Mouse (Mus musculus) bone marrow macrophage, adult 2 months (primary cell): ENCODE measurements at regions not wholly inside any gene's neighbourhood (a gene's known extent, or its start where the extent isn't known, plus 50 kb on each side); places are given as distances from the start of the nearest gene placed in this dataset.

Experiments used
- H3K27ac ChIP-seq: 2 replicates; pipeline ENCODE4 v1.5.1; 2012; ENCODE audit warnings: low read depth, low read length; ENCODE audit not compliant: insufficient read depth
- H3K4me1 ChIP-seq: 2 replicates; pipeline ENCODE4 v1.6.1; 2012; ENCODE audit warnings: low read length; ENCODE audit not compliant: control insufficient read depth, insufficient read depth
- H3K4me3 ChIP-seq: 2 replicates; pipeline ENCODE4 v1.5.1; 2012; ENCODE audit warnings: mild to moderate bottlenecking, low read length, moderate library complexity; ENCODE audit not compliant: insufficient read depth
- CTCF ChIP-seq: IDR thresholded peaks from 2 replicates; pipeline ENCODE4 v1.5.1; 2012; ENCODE audit warnings: low read depth, mild to moderate bottlenecking, low read length, moderate library complexity
- POLR2A ChIP-seq: IDR thresholded peaks from 2 replicates; pipeline ENCODE4 v1.6.1; 2012; ENCODE audit warnings: mild to moderate bottlenecking, low read depth, low read length, borderline replicate concordance

GRCm38 (mm10) chr3:157842872-157843271 lies 82.0 kb downstream of the Cth start:
- no peak for TF ChIP-seq CTCF
- TF ChIP-seq POLR2A, result no peak
- no peak overlapping the region for H3K4me3 ChIP-seq
- H3K4me1 ChIP-seq, result peaks cover 18% of the 10 kb centered on the region
- H3K27ac ChIP-seq, result peak overlapping the region; percentile 49; the same call in 1 of the 2 replicates

DNA sequence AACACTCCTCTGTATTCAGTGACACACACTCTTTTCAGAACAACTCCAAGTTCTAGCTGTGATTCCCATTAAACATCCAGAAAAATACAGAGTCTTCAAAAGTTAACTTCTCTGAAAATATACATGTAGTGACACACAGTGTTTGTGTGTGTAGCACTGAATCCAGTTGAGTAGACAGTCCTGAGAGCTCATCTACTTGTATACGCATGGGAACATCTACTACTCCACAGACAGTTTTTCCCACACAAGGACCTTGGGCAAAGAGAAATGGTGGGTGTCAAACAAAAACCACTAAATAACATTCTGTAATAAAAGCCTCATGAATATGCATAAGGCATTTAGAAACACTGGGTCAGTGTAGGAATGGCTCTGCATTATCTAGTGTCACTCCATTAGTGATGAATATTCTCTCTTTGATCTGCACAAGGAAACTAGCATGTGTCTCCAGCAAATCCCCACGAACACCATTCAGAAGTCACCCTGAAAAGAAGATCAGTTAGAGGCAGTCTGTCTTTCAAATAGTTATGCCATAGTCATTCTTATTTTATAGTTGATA lies 83.6 kb downstream of the Cth start:
- no peak overlapping the region for H3K27ac ChIP-seq
- H3K4me3 ChIP-seq, result no peak overlapping the region
- peaks cover 11% of the 10 kb centered on the region for H3K4me1 ChIP-seq
- TF ChIP-seq CTCF (no peak), POLR2A (no peak)

- Histone ChIP-seq H3K4me1 (no peaks in the 10 kb centered on the region), H3K4me3 (no peak overlapping the region), H3K27ac (no peak overlapping the region)
- TF ChIP-seq POLR2A (no peak), CTCF (no peak)
Measured at GRCm38 (mm10) chr3:157804307-157804706, 120.6 kb downstream of the Cth start.

DNA sequence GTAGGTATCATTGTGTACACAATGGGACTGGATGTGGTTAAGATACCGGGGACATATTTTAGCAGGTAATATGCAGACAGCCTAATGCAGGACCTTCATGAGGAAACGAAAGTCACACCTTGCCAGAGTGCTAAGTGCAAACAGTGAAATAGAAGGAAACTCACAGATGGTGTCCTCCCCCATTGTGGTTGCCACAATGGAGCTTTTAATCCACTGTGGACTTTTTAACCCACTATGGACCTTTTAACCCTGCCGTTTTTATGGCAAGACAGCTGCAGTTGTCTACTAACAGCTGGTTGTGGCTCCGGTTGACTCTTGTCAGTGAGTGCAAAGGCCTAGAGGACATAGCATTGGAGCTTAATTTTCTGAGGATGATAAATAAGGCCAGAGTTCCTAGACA lies 121.5 kb downstream of the Cth start:
- Histone ChIP-seq H3K4me1 (no peaks in the 10 kb centered on the region), H3K27ac (no peak overlapping the region), H3K4me3 (no peak overlapping the region)
- TF ChIP-seq POLR2A, result no peak
- TF ChIP-seq CTCF, result no peak

GRCm38 (mm10) chr3:157787559-157788256 lies 137.2 kb downstream of the Cth start:
- TF ChIP-seq CTCF, result no peak
- no peak for TF ChIP-seq POLR2A
- Histone ChIP-seq H3K27ac (no peak overlapping the region), H3K4me1 (no peaks in the 10 kb centered on the region), H3K4me3 (no peak overlapping the region)

DNA sequence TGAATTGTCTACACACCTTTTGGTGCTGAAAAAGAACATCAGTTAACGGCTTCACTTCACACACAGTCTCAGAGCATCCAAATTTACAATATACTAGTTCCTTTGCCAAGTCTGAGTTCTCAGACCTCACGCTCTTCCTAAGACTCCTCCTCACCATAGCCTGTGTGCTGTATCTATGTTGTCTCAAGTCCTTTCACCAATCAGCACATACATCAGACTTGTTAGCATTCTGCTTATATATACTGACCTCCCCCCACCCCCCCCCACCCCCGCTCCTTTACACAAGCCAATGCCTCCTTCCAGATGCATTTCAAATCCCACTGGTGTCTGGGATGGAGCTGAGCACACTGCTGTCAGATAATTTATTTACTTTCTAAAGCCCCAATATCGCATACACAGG lies 143.8 kb downstream of the Cth start:
- TF ChIP-seq POLR2A (no peak), CTCF (no peak)

DNA sequence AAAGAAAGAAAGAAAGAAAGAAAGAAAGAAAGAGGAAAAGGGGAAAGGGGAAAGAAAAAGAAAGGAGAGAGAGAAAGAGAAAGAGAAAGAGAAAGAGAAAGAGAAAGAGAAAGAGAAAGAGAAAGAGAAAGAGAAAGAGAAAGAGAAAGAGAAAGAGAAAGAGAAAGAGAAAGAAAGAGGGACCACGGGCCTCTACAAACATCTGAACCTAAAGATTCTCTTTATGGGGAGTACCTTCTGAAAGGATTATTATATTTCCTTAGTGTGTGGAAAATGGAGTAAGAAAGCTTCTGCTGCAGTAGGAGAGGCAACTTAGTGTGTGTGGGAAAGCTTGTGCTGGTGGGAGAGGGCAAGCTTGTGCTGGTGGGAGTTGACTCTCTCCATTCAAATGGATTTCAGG lies 147.1 kb downstream of the Cth start:
- TF ChIP-seq POLR2A, result no peak
- no peak for TF ChIP-seq CTCF
- H3K27ac ChIP-seq, result no peak overlapping the region
- no peaks in the 10 kb centered on the region for H3K4me1 ChIP-seq
- H3K4me3 ChIP-seq, result no peak overlapping the region

More for the DNA sequence above, 143.8 kb downstream of the Cth start:
- Histone ChIP-seq H3K27ac (no peak overlapping the region), H3K4me1 (no peaks in the 10 kb centered on the region), H3K4me3 (no peak overlapping the region)

GRCm38 (mm10) chr3:157763487-157764199 lies 161.2 kb downstream of the Cth start:
- TF ChIP-seq POLR2A (no peak), CTCF (no peak)
- H3K27ac ChIP-seq, result peak overlapping the region; percentile 78
- no peak overlapping the region for H3K4me3 ChIP-seq
- H3K4me1 ChIP-seq, result peaks cover 9% of the 10 kb centered on the region

DNA sequence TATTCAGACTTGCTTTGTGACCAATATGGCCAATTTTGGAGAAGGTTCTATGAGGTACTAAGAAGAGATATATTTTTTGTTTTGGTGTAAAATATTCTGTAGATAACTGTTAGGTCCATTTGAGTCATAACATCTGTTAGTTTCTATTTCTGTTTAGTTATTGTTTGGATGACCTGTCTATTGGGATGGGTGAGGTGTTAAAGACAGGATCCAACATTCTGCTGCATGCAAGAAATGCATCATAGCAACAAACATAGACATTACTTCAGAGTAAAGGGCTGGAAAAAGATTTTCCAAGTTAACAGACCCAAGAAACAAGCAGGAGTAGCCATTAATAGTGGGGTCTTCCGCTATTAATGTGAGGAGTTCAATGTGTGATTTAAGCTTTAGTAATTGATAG lies 165.0 kb downstream of the Cth start:
- TF ChIP-seq POLR2A, result no peak
- no peak for TF ChIP-seq CTCF
- Histone ChIP-seq H3K4me3 (no peak overlapping the region), H3K4me1 (peaks cover 21% of the 10 kb centered on the region), H3K27ac (no peak overlapping the region)

DNA sequence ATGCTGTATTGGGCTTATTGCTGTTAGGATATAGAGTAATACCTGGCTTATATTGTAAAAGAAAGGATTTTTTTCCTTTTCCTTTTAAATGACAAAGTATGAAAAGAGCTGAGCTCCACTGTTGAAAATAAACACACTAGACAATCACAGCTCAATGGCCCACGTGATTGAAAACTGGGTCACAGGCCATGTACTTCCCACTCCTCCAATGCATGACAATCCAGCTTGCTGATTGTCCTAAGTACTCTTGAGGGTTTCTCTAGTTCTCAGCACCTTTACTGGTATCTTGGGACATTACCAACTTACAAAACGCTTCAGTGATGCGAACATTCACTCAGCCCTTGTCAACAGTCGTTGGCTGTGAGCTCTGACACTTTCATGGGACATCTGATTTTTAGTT lies 170.1 kb downstream of the Cth start:
- Histone ChIP-seq H3K27ac (no peak overlapping the region), H3K4me3 (no peak overlapping the region), H3K4me1 (peaks cover 46% of the 10 kb centered on the region)
- no peak for TF ChIP-seq CTCF

DNA sequence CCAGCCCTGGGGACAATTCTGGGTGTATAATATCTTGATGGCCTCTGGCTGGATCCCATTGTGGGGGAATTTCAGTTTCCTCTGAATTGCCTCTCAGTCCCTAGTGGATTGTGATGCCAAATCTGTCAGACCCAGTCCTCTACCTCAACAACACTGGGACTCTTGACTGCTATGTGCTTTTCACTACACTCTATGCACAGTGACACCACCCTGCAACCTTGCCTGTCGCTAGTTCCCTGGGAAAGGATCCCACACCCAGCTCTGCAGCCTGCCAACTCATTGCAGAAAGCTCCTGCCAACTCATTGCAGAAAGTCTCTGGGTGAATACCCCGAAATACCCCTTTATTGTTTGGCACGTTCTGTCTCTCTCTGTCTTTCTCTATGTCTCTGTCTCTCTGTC lies 174.6 kb downstream of the Cth start:
- Histone ChIP-seq H3K27ac (no peak overlapping the region), H3K4me1 (peaks cover 52% of the 10 kb centered on the region), H3K4me3 (no peak overlapping the region)
- TF ChIP-seq CTCF (no peak), POLR2A (no peak)
